Mouse (Mus musculus) gastrocnemius, adult 2 months (tissue): ENCODE measurements at regions not wholly inside any gene's neighbourhood (a gene's known extent, or its start where the extent isn't known, plus 50 kb on each side); places are given as distances from the start of the nearest gene placed in this dataset.
A peak's percentile ranks its signal among the peaks of the same experiment; 100 is the strongest.

Experiments used
- DNase-seq: peaks from one replicate; pipeline ENCODE4 v3.0.0; 2022
- H3K27ac ChIP-seq: fragments of 200-600 bp; 2 replicates; pipeline ENCODE4 v1.8.1; 2022; ENCODE audit warnings: mild to moderate bottlenecking
- H3K4me3 ChIP-seq: fragments of 200-600 bp; 2 replicates; pipeline ENCODE4 v1.8.1; 2022; ENCODE audit warnings: mild to moderate bottlenecking, moderate library complexity
- CTCF ChIP-seq: fragments of 200-600 bp; IDR thresholded peaks from 2 replicates; pipeline ENCODE4 v1.8.1; 2022; ENCODE audit warnings: antibody characterized with exemption, mild to moderate bottlenecking, moderate library complexity
- intact Hi-C: fragments of 180-260 bp; cut with DNase I; formaldehyde crosslinking; loops from one replicate; pipeline ENCODE4 v1.15.1; 2025

GRCm38 (mm10) chr8:34505829-34506555 is 394.5 kb upstream of the Gm10131 start:
- Histone ChIP-seq H3K4me3 (no peak overlapping the region), H3K27ac (no peak overlapping the region)
- no peak for TF ChIP-seq CTCF
- no peak for DNase-seq
- intact Hi-C loops: no loop called here

- no peak for DNase-seq
- no peak for TF ChIP-seq CTCF
- H3K4me3 ChIP-seq: no peak overlapping the region
- intact Hi-C loops: no loop called here
- no peak overlapping the region for H3K27ac ChIP-seq
Measured at GRCm38 (mm10) chr8:34505102-34505501, 393.6 kb upstream of the Gm10131 start.

GRCm38 (mm10) chr8:34502606-34503162 is 391.1 kb upstream of the Gm10131 start:
- no peak for DNase-seq
- intact Hi-C loops: no loop called here
- no peak for TF ChIP-seq CTCF
- H3K27ac ChIP-seq: no peak overlapping the region
- no peak overlapping the region for H3K4me3 ChIP-seq

GRCm38 (mm10) chr8:34499196-34499595 is 387.7 kb upstream of the Gm10131 start:
- intact Hi-C loops: no loop called here

GRCm38 (mm10) chr8:34496751-34497150 is 385.2 kb upstream of the Gm10131 start:
- H3K4me3 ChIP-seq: no peak overlapping the region
- H3K27ac ChIP-seq: no peak overlapping the region
- no peak for TF ChIP-seq CTCF
- no peak for DNase-seq
- intact Hi-C loops: no loop called here

More at GRCm38 (mm10) chr8:34499196-34499595, 387.7 kb upstream of the Gm10131 start:
- no peak for TF ChIP-seq CTCF
- Histone ChIP-seq H3K27ac (no peak overlapping the region), H3K4me3 (no peak overlapping the region)
- DNase-seq: no peak

GRCm38 (mm10) chr8:34495974-34496373 is 384.4 kb upstream of the Gm10131 start:
- H3K27ac ChIP-seq: no peak overlapping the region
- TF ChIP-seq CTCF: no peak
- no peak overlapping the region for H3K4me3 ChIP-seq
- intact Hi-C loops: no loop called here
- DNase-seq: no peak

- intact Hi-C loops: loop anchor here (5.0 kb wide), 1 partner anchor 328 kb away; no protein-coding TSS in a partner anchor
- no peak for TF ChIP-seq CTCF
- H3K27ac ChIP-seq: no peak overlapping the region
- DNase-seq: no peak
- H3K4me3 ChIP-seq: no peak overlapping the region
Measured at GRCm38 (mm10) chr8:34488746-34489400, 377.3 kb upstream of the Gm10131 start.

GRCm38 (mm10) chr8:34486433-34487096 is 375.0 kb upstream of the Gm10131 start:
- TF ChIP-seq CTCF: no peak
- intact Hi-C loops: loop anchor here (5.0 kb wide), 1 partner anchor 331 kb away; no protein-coding TSS in a partner anchor
- Histone ChIP-seq H3K4me3 (no peak overlapping the region), H3K27ac (no peak overlapping the region)
- DNase-seq: no peak

GRCm38 (mm10) chr8:34485905-34486304 is 374.4 kb upstream of the Gm10131 start:
- intact Hi-C loops: loop anchor here (5.0 kb wide), 1 partner anchor 331 kb away; no protein-coding TSS in a partner anchor
- no peak for DNase-seq
- TF ChIP-seq CTCF: no peak
- H3K4me3 ChIP-seq: no peak overlapping the region
- H3K27ac ChIP-seq: no peak overlapping the region

- Histone ChIP-seq H3K4me3 (no peak overlapping the region), H3K27ac (no peak overlapping the region)
- intact Hi-C loops: loop anchor here (5.0 kb wide), 1 partner anchor 332 kb away; no protein-coding TSS in a partner anchor
- TF ChIP-seq CTCF: no peak
- no peak for DNase-seq
Measured at GRCm38 (mm10) chr8:34485346-34485745, 373.8 kb upstream of the Gm10131 start.

- no peak overlapping the region for H3K27ac ChIP-seq
- intact Hi-C loops: loop anchor here (5.0 kb wide), 1 partner anchor 333 kb away; no protein-coding TSS in a partner anchor
- TF ChIP-seq CTCF: peak; percentile 73
- no peak overlapping the region for H3K4me3 ChIP-seq
- DNase-seq: no peak
Measured at GRCm38 (mm10) chr8:34484551-34485335, 373.2 kb upstream of the Gm10131 start.

GRCm38 (mm10) chr8:34483212-34483611 is 371.7 kb upstream of the Gm10131 start:
- no peak for TF ChIP-seq CTCF
- H3K27ac ChIP-seq: no peak overlapping the region
- no peak for DNase-seq
- intact Hi-C loops: no loop called here
- H3K4me3 ChIP-seq: no peak overlapping the region
